Mouse (Mus musculus): ENCODE data around the gene Npw. TPM values are rescaled to one million over a fixed set of nuclear protein-coding genes. Genes with fewer than 3 reads are reported as not detected.
A peak's percentile ranks its signal among the peaks of the same experiment; 100 is the strongest.

Npw gene
- polyA plus RNA-seq (2016; fragmentation: Nextera tagmentation; extraction: Ambion mirVana) = 0.35 and 0.76 TPM in 2 replicates

DNA sequence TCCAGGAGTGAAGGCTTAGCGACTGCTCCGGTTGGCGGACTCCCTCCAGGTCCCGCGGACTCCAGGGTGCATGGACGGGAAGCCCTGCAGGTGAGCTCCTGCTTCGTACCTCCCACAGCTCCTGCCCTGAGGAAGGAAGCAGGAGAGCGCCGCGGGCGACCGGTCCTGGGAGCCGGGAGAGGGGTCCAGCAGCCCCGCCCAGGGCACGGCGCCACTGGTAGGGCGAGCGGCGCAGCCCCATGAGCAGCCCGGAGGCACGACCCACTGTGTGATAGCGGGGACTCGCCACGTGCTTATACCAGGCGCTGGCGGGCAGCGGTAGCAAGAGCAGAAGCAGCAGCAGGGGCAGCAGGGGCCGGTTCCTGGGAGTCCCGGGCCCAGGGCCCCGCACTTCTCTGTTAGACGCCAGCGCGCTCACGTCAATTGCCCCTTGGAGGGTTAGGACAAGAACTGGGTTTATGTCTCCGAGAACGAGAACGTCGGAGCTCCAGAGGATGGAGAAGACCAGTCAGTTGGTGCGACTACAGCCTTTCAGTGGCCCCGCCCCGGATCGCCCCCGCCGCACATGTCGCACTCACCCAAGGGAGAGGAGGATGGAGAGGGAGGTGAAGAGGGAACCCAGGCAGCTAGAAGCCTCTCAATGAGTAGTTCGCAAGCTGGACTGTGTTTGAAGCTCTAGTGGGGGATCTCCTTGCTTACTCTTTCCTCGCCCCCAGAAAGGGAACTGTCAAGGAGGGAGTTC lies at the start of gene Npw:
Gene Npw (minus strand): TSS at position 441 of the 742 bp plus-strand sequence.
- no peaks in the 10 kb centered on the region for H3K36me3 ChIP-seq
- H3K9me3 ChIP-seq = no peaks in the 10 kb centered on the region
- H3K27me3 ChIP-seq = peaks cover 45% of the 10 kb centered on the region
- ATAC-seq (ENCODE audit: insufficient number of reproducible peaks, insufficient read depth, low FRiP score, low TSS enrichment) = no peak; the same call in 1 of the 2 replicates
- peak within 1 kb of the TSS; percentile 85 for H3K4me2 ChIP-seq (replicated peaks)
- no peak within 1 kb of the TSS for H3K27ac ChIP-seq
- H3K4me1 ChIP-seq = peaks cover 13% of the 10 kb centered on the region; the same call in 1 of the 2 replicates
- WGBS = 1% methylated on average over 47 of the region's 47 CpGs
- H3K9ac ChIP-seq = peak within 1 kb of the TSS; percentile 57
- peak within 1 kb of the TSS; percentile 43 for H3K4me3 ChIP-seq

DNA sequence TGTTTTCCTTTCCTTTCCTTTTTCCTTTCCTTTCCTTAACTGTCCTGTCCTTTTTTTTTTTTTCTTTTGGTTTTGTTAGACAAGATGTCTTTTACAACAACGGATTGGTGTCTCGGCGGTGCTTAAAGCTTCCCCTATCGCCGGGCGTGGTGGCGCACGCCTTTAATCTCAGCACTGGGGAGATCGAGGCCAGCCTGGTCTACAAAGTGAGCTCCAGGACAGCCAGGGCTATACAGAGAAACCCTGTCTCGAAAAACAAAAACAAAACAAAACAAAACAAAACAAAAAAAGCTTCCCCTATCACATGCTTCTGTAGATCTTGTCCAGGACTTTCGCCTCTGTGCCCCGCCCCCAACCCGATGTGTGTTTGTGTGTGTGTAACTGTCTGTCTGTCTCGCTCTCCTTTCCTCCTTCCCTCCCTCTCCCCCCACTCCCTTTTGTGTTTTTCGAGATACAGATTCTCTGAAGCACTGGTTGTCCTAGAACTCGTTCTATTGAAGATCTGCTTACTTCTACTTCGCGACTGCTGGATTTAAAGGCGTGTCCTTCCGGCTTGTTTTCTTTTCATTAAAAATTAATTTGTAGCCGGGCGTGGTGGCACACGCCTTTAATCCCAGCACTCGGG lies 49.7 kb upstream of the Npw start:
- 6% methylated on average over 24 of the region's 24 CpGs for WGBS
- Histone ChIP-seq H3K9me3 (no peaks in the 10 kb centered on the region), H3K4me3 (peak overlapping the region; percentile 82), H3K27ac (peak overlapping the region; percentile 71), H3K4me1 (peaks cover 11% of the 10 kb centered on the region), H3K27me3 (no peaks in the 10 kb centered on the region), H3K36me3 (peaks cover 22% of the 10 kb centered on the region), H3K4me2 (replicated peaks) (peak overlapping the region; percentile 71), H3K9ac (peak overlapping the region; percentile 71)
- ATAC-seq (ENCODE audit: insufficient number of reproducible peaks, insufficient read depth, low FRiP score, low TSS enrichment) = no peak

DNA sequence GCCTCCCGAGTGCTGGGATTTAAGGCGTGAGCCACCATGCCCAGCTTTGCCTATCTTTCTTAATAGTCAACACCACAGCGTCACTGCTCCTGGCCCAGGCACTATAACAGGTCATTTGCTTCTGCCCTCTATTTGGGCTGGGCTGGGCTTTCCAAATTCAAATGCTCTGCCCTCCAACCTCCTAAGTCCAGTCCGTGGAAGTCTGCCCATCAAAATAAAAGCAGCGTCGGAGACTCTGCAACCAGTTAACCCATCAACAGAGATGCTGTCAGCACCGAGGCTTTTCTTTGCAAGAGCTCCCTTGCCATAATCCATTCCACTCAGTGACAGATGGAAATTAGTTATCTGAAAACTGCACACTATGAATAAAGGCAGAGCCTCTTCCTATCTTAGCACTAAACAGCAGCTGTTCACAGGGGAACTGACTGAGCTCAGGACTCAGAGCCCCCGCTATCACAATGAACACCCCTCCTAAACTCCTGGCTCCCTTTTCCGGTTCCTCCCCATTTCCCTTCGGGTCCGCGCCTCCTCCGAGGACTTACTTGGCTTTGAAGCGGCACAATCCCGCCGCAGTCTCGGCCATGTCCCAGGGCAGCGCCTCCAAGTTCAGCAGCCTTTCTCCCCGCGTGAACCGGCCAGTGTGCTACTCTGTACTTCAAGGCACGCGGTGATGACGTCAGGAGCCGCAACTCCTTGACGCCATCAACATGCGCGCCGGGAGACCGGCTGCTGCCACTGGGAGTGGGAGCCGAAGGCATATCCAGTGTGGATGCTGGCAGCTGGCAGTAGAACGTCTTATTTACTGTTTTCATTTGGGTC lies 48.9 kb upstream of the Npw start, which contains the start of gene Tbl3:
Gene Tbl3 (minus strand): TSS at position 679 of the 819 bp plus-strand sequence.
- H3K4me2 ChIP-seq (replicated peaks) = peak within 1 kb of the TSS; percentile 71
- peak within 1 kb of the TSS; percentile 71 for H3K27ac ChIP-seq
- WGBS = 3% methylated on average over 32 of the region's 32 CpGs
- peak within 1 kb of the TSS; percentile 71 for H3K9ac ChIP-seq
- H3K27me3 ChIP-seq = no peaks in the 10 kb centered on the region
- peak within 1 kb of the TSS; percentile 82 for H3K4me3 ChIP-seq
- ATAC-seq (ENCODE audit: insufficient number of reproducible peaks, insufficient read depth, low FRiP score, low TSS enrichment) = peak; percentile 72; the same call in 1 of the 2 replicates
- H3K36me3 ChIP-seq = peaks cover 28% of the 10 kb centered on the region
- no peaks in the 10 kb centered on the region for H3K9me3 ChIP-seq
- H3K4me1 ChIP-seq = peaks cover 11% of the 10 kb centered on the region

DNA sequence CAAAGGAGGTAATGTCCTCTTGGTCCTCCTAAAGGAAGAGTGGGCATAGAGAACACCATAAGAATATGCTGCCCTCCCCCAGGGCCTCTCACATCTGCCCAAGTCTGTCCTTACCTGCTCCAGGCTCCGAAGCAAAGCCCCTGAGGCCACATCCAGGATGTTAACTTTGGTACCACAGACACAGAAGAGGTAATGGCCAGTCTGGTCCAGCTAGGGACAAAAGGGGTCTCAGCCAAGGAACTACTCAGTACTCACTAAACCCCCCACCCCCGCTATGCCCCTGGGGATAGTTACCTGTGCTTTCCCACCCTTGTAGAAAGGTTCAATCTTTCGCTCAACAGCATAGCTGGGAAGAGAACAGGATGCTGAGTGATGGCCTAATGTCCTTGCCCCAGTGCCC lies 47.6 kb upstream of the Npw start:
- Histone ChIP-seq H3K36me3 (peaks cover 42% of the 10 kb centered on the region), H3K27ac (no peak overlapping the region), H3K9ac (no peak overlapping the region), H3K9me3 (no peaks in the 10 kb centered on the region), H3K27me3 (no peaks in the 10 kb centered on the region), H3K4me3 (0 out of 2 replicates have a peak overlapping the region, but pooled peaks have one; percentile 82), H3K4me2 (replicated peaks) (peak overlapping the region; percentile 71; the same call in 1 of the 2 replicates), H3K4me1 (peaks cover 11% of the 10 kb centered on the region)
- WGBS = 95% methylated on average over 3 of the region's 3 CpGs
- ATAC-seq (ENCODE audit: insufficient number of reproducible peaks, insufficient read depth, low FRiP score, low TSS enrichment) = no peak

DNA sequence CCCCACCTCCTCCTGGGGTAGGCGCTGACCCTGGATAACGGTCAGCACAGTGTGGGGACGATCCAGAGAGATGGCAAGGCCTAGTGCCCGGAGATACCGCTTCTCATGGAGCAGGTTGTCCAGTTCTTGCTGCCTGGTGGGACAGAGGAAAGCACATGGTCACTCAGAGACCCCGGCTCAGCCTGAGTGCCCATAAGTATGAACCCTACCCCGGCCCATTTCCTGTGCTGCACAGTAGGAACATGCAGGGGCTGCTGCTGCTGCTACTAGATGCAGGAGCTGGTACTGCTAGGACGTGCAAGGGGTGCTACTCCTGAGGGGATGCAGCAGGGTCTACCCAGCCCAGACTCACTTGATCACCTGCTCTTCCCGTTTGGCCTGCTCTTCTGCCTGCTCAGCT lies 43.0 kb upstream of the Npw start:
- H3K27me3 ChIP-seq = no peaks in the 10 kb centered on the region
- H3K4me3 ChIP-seq = no peak overlapping the region
- WGBS = 95% methylated on average over 9 of the region's 9 CpGs
- H3K36me3 ChIP-seq = peaks cover 57% of the 10 kb centered on the region
- no peaks in the 10 kb centered on the region for H3K9me3 ChIP-seq
- H3K4me2 ChIP-seq (replicated peaks) = no peak overlapping the region
- peaks cover 18% of the 10 kb centered on the region for H3K4me1 ChIP-seq
- H3K9ac ChIP-seq = no peak overlapping the region
- ATAC-seq (ENCODE audit: insufficient number of reproducible peaks, insufficient read depth, low FRiP score, low TSS enrichment) = no peak
- no peak overlapping the region for H3K27ac ChIP-seq

DNA sequence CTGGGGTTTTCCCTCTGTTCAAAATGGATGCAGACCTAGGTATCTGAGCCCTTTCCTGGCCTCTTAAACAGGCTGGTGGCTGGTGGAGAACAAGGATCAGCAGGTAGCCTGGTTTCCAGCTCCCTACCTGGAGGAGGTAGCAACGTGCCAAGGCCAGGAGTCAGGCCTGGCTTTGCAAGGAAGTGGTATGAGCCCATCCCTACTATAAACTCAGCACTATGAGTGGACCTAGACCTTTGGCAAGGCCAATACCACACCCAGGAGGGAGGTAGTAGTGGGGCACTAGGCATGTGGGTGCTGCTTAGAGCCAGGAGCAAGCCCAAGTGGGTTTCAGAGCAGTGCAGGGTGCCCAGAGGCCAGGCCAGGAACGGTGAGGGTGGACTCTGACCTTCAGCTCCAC lies 41.2 kb upstream of the Npw start:
- H3K27me3 ChIP-seq = no peaks in the 10 kb centered on the region
- WGBS = 80% methylated on average over 2 of the region's 2 CpGs
- peaks cover 21% of the 10 kb centered on the region for H3K4me1 ChIP-seq
- no peak overlapping the region for H3K27ac ChIP-seq
- no peaks in the 10 kb centered on the region for H3K9me3 ChIP-seq
- 0 out of 2 replicates have a peak overlapping the region, but pooled peaks have one; percentile 2 for H3K4me3 ChIP-seq
- no peak for ATAC-seq (ENCODE audit: insufficient number of reproducible peaks, insufficient read depth, low FRiP score, low TSS enrichment)
- no peak overlapping the region for H3K9ac ChIP-seq
- H3K4me2 ChIP-seq (replicated peaks) = no peak overlapping the region
- H3K36me3 ChIP-seq = peaks cover 46% of the 10 kb centered on the region

GRCm38 (mm10) chr17:24698715-24699114 lies 40.5 kb upstream of the Npw start:
- ATAC-seq (ENCODE audit: insufficient number of reproducible peaks, insufficient read depth, low FRiP score, low TSS enrichment) = no peak
- H3K36me3 ChIP-seq = peaks cover 39% of the 10 kb centered on the region
- no peaks in the 10 kb centered on the region for H3K9me3 ChIP-seq
- 64% methylated on average over 9 of the region's 9 CpGs for WGBS
- H3K9ac ChIP-seq = no peak overlapping the region
- H3K4me3 ChIP-seq = no peak overlapping the region
- H3K27me3 ChIP-seq = no peaks in the 10 kb centered on the region
- peaks cover 21% of the 10 kb centered on the region for H3K4me1 ChIP-seq
- H3K4me2 ChIP-seq (replicated peaks) = 0 out of 2 replicates have a peak overlapping the region, but pooled peaks have one; percentile 4
- no peak overlapping the region for H3K27ac ChIP-seq

DNA sequence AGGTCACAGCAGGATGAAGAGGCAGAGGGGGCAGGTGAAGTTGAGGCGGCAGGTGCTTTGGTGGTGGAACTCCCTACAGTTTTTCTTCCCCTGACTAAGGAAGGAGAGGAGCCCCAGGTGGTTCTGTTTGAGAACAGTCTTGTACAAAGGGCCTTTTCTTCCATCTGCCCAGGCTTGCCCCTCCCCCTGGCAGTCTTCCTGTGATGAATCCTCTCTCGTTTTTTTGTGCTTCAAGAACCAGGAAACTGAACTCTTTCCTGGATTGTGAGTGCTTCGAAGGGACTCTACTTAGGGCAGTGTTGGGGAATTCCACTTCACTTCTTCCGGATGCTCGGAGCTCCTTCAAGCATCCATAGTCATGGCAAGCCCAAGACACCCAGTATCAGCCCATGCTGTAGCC lies 39.7 kb upstream of the Npw start:
- H3K4me1 ChIP-seq = peaks cover 21% of the 10 kb centered on the region
- H3K4me2 ChIP-seq (replicated peaks) = 0 out of 2 replicates have a peak overlapping the region, but pooled peaks have one; percentile 4
- H3K27ac ChIP-seq = no peak overlapping the region
- no peak overlapping the region for H3K9ac ChIP-seq
- no peaks in the 10 kb centered on the region for H3K9me3 ChIP-seq
- H3K27me3 ChIP-seq = no peaks in the 10 kb centered on the region
- H3K36me3 ChIP-seq = peaks cover 40% of the 10 kb centered on the region
- H3K4me3 ChIP-seq = no peak overlapping the region
- no peak for ATAC-seq (ENCODE audit: insufficient number of reproducible peaks, insufficient read depth, low FRiP score, low TSS enrichment)
- 11% methylated on average over 5 of the region's 5 CpGs for WGBS

DNA sequence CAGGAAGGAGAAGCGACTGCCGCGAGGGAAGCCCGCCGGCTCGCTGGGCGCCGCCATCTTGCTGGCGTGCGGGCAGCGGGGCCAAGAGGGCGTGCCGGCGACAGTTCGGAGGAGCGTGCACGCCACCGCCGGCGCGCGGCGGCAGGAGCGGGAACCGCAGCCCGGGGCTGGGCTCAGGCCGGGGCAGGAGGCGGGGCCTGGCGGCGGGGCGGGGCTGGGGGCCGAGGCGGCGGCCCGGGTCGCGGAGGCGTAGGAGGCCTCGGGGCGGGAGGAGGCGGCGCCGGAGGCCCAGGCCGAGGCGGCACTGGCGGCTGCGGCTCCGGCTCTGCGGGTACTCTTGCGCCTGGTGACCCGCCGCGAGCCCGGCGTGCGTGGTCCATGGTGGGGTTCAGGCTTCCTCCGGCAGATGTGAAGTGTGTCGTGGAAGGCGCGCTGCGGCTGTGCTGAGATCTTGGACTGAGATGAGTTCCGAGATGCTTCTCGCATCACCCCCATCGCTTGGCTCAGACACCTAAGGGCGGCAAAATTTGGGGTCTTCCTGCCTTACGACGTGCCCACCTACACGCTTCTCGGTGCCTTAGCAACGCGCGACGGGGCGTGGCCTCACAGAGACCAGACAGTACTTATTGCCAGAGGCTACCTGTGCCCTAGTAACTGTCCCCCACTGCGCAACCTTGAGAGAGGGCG lies 37.9 kb upstream of the Npw start, which contains the start of the genes Gfer and Noxo1:
Gene Gfer (minus strand): TSS at position 146 of the 687 bp plus-strand sequence.
Gene Noxo1 (plus strand): TSS at position 224 of the 687 bp plus-strand sequence.
- H3K4me3 ChIP-seq = peak within 1 kb of the TSS; percentile 87
- under 1% methylated on average over 66 of the region's 76 CpGs for WGBS
- peaks cover 1% of the 10 kb centered on the region; the same call in 1 of the 2 replicates for H3K27me3 ChIP-seq
- H3K9ac ChIP-seq = peak within 1 kb of the TSS; percentile 81
- peak within 1 kb of the TSS; percentile 66 for H3K4me2 ChIP-seq (replicated peaks)
- H3K4me1 ChIP-seq = peaks cover 21% of the 10 kb centered on the region
- peak within 1 kb of the TSS; percentile 91 for H3K27ac ChIP-seq
- peak; percentile 85 for ATAC-seq (ENCODE audit: insufficient number of reproducible peaks, insufficient read depth, low FRiP score, low TSS enrichment)
- no peaks in the 10 kb centered on the region for H3K9me3 ChIP-seq
- peaks cover 34% of the 10 kb centered on the region for H3K36me3 ChIP-seq

- Histone ChIP-seq H3K4me3 (peak overlapping the region; percentile 87), H3K4me1 (peaks cover 21% of the 10 kb centered on the region), H3K9ac (peak overlapping the region; percentile 81), H3K9me3 (no peaks in the 10 kb centered on the region), H3K27ac (peak overlapping the region; percentile 91), H3K36me3 (peaks cover 27% of the 10 kb centered on the region), H3K27me3 (peaks cover 8% of the 10 kb centered on the region), H3K4me2 (replicated peaks) (peak overlapping the region; percentile 66)
- WGBS = 5% methylated on average over 51 of the region's 51 CpGs
- peak; percentile 8; the same call in 1 of the 2 replicates for ATAC-seq (ENCODE audit: insufficient number of reproducible peaks, insufficient read depth, low FRiP score, low TSS enrichment)
Observed at GRCm38 (mm10) chr17:24695326-24696010, 37.2 kb upstream of the Npw start.
